Mouse (Mus musculus): ENCODE results near the gene Slc45a1. TPM values are rescaled to one million over a fixed set of nuclear protein-coding genes. Genes with fewer than 3 reads are reported as not detected.

The Slc45a1 gene
- polyA plus RNA-seq (2015; fragmentation: Nextera tagmentation; extraction: Ambion mirVana): 10.5 and 11.4 TPM in 2 replicates

DNA sequence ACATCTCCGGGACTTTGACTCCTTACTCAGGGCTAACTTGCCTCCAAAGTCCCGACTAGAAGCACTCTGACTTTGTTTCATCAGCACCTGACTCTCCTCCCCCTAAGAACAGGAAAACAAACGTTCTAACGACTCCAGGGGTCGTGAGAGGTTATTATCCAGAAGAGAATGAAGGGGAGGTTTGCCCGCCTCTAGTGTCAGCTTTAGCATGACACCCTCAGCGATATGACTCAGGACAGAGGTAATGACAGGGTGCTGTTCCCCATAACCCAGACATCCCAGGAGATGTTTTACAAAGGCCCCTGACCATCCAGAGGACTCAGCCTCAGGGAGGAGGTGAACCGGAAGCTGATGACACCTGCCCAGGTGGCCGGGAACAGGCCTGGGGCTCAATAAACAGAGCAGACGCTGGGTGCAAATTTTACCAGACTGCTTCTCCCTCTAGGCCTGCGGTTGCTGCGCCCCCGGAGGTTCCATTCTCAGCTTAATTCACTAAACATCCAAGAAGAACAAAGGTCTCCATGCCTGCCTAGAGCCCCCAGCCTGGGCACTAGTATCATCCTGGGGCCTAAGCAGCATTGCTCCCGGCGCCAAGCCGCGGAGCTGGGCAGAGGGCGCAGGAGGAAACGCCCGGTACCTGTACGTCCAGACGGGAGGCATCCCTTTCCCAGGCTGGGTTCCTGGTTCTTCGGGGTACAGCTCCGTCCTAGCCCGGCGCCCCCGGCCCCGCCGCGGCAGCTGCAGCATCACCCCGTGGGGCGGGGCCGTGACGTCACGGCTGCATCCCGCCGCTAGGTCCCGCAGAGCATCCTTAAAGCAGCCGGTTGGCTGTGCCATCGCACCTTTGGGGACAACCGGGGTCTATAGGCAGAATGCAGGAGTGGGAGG is at the start of gene Slc45a1:
TSS of gene Slc45a1 (minus strand) at position 785 of the 888 bp plus-strand sequence.
- H3K4me1 ChIP-seq: peaks cover 10% of the 10 kb centered on the region
- H3K4me2 ChIP-seq: peak within 1 kb of the TSS; percentile 79
- 0 out of 2 replicates have a peak within 1 kb of the TSS, but pooled peaks have one; percentile 10 for H3K27ac ChIP-seq
- ATAC-seq: peak; percentile 85
- H3K9ac ChIP-seq: peak within 1 kb of the TSS; percentile 75
- H3K9me3 ChIP-seq (replicated peaks): no peaks in the 10 kb centered on the region
- whole genome bisulfite sequencing: 5% methylated on average over 41 of the region's 41 CpGs
- no peaks in the 10 kb centered on the region for H3K36me3 ChIP-seq (ENCODE audit: poor library complexity, severe bottlenecking)
- peaks cover 26% of the 10 kb centered on the region for H3K27me3 ChIP-seq
- peak within 1 kb of the TSS; percentile 56 for H3K4me3 ChIP-seq

DNA sequence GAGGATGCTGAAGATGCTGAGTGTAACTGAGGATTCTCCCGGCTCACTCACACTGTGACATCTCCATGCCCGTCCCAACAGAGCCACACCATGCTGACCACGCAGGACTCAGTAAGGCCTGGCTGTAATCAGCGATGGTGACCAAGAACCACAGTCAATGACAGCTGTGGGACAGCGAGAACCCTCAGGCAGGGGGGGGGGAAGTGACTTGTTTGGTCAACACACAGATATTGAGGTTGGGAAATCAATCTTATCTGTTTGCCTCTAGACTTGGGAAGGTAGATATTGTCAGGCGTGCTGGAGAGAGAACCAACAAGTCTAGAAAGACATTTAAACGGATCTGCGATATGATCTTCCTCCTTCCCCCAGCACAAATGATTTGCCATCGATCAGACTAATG is 48.9 kb upstream of the Slc45a1 start:
- H3K4me3 ChIP-seq: no peak overlapping the region
- no peak overlapping the region for H3K9ac ChIP-seq
- no peaks in the 10 kb centered on the region for H3K27me3 ChIP-seq
- H3K4me1 ChIP-seq: no peaks in the 10 kb centered on the region
- ATAC-seq: no peak
- H3K4me2 ChIP-seq: no peak overlapping the region
- 95% methylated on average over 9 of the region's 9 CpGs for WGBS
- H3K27ac ChIP-seq: no peak overlapping the region
- H3K36me3 ChIP-seq (ENCODE audit: poor library complexity, severe bottlenecking): no peaks in the 10 kb centered on the region
- H3K9me3 ChIP-seq (replicated peaks): no peaks in the 10 kb centered on the region

DNA sequence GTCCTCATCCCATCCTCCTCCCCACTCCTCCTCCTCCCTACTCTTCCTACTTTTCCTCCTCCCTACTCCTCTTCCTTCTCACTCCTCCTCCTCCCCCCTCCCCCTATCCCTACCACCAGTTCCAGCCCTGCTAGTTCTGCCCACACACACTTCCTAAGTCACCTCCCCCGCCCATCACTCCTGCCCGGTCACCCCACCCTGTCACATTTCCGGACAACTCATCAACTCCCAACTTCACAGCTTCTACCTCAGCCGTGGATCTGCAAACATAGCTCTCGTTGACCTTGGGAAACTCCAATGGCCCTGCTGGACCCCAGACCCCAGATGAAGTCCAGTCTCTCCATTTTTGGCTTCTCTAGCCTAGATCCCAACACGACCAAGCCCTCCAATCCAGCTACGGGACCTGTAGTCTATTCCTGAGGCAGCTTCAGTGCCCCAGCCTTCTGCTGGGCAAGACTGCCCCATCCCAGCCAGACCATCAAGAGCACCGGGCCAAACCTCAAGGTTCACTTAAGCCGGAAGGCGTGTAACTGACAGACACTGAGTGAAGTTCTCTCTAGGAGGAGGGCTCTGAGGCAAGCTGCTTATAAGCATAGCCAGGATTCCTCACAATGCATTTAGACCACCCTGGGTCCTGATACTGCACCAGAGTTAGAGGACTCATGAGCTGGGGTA is 42.6 kb upstream of the Slc45a1 start:
- ATAC-seq: no peak
- no peaks in the 10 kb centered on the region for H3K36me3 ChIP-seq (ENCODE audit: poor library complexity, severe bottlenecking)
- no peak overlapping the region for H3K4me2 ChIP-seq
- H3K4me3 ChIP-seq: no peak overlapping the region
- H3K27me3 ChIP-seq: no peaks in the 10 kb centered on the region
- WGBS: 90% methylated on average over 10 of the region's 10 CpGs
- no peaks in the 10 kb centered on the region for H3K4me1 ChIP-seq
- H3K9ac ChIP-seq: no peak overlapping the region
- H3K9me3 ChIP-seq (replicated peaks): no peaks in the 10 kb centered on the region
- no peak overlapping the region for H3K27ac ChIP-seq

DNA sequence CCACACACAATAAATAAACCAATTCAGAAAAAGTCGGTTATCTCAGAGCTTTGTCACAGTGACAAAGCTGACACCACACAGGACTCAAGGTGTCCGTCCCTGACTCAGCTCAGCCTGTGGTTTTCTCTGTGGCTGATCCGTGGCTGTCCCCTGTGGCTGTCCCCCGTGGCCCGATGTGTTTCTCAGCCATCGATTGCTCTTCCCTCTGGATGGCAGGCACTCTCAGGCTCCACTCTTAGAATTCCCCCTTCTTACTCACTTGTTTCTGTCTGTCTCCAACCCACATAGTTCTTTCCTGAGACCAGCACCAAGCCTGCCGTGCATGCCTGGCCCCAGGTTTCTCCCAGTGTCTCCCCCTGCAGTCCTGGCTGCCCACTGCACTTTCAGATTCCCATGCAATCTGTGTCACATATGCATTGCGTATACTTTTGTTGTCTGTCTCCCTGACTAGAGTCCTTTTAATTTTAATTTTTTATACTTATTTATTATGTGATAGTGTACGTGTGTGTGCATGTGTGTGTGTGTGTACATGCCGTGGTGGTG is 41.0 kb upstream of the Slc45a1 start:
- no peak overlapping the region for H3K4me2 ChIP-seq
- ATAC-seq: no peak
- WGBS: 72% methylated on average over 10 of the region's 10 CpGs
- no peak overlapping the region for H3K4me3 ChIP-seq
- no peaks in the 10 kb centered on the region for H3K36me3 ChIP-seq (ENCODE audit: poor library complexity, severe bottlenecking)
- H3K9ac ChIP-seq: no peak overlapping the region
- H3K9me3 ChIP-seq (replicated peaks): no peaks in the 10 kb centered on the region
- H3K27ac ChIP-seq: no peak overlapping the region
- H3K4me1 ChIP-seq: no peaks in the 10 kb centered on the region
- H3K27me3 ChIP-seq: no peaks in the 10 kb centered on the region

DNA sequence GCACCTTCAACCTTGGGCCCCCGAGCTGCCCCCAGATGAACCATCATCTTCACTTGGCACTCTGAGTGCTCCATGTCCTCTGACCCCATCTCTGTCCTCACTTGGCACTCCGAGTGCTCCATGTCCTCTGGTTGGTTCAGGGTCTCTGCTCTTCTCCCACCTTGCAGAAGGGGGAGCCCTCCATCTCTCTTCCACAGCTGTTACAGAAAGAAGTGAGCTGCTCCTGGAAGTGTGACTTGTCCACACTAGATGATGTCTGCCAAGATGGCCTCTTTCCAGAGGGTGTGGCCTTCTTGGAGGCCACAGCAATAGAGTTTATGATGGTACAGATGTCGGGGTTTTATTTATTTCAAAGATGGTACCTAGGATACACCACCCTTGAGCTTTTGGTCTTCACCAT is 38.8 kb upstream of the Slc45a1 start:
- no peak overlapping the region for H3K4me2 ChIP-seq
- H3K4me3 ChIP-seq: no peak overlapping the region
- no peak for ATAC-seq
- H3K9me3 ChIP-seq (replicated peaks): no peaks in the 10 kb centered on the region
- H3K36me3 ChIP-seq (ENCODE audit: poor library complexity, severe bottlenecking): no peaks in the 10 kb centered on the region
- H3K27ac ChIP-seq: no peak overlapping the region
- peaks cover 6% of the 10 kb centered on the region; the same call in 1 of the 2 replicates for H3K4me1 ChIP-seq
- WGBS: 78% methylated on average over 3 of the region's 3 CpGs
- H3K9ac ChIP-seq: no peak overlapping the region
- no peaks in the 10 kb centered on the region for H3K27me3 ChIP-seq

DNA sequence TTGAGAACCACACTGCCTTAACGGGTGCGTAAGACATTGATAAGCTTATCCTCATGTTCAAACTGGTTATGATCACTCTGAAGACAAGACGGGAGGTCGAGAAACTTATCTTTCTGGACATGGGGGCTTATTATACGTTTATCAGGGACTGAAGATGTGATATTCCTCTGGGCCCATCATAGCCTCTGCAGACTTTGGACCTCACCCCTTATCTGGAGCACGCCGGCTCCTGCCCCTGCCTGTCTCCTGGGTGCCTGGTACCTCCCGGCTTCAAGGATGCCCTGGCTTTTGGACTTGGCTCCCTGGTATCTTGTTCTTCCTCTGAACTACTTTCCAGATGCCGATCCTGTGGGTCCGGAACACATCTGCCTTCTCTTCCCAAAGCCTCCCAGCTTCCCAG is 37.6 kb upstream of the Slc45a1 start:
- Histone ChIP-seq H3K9me3 (replicated peaks) (no peaks in the 10 kb centered on the region), H3K4me3 (no peak overlapping the region), H3K4me1 (peaks cover 6% of the 10 kb centered on the region; the same call in 1 of the 2 replicates), H3K27me3 (no peaks in the 10 kb centered on the region), H3K36me3 (ENCODE audit: poor library complexity, severe bottlenecking) (no peaks in the 10 kb centered on the region), H3K4me2 (no peak overlapping the region), H3K27ac (no peak overlapping the region), H3K9ac (no peak overlapping the region)
- ATAC-seq: no peak
- 93% methylated on average over 10 of the region's 10 CpGs for WGBS

DNA sequence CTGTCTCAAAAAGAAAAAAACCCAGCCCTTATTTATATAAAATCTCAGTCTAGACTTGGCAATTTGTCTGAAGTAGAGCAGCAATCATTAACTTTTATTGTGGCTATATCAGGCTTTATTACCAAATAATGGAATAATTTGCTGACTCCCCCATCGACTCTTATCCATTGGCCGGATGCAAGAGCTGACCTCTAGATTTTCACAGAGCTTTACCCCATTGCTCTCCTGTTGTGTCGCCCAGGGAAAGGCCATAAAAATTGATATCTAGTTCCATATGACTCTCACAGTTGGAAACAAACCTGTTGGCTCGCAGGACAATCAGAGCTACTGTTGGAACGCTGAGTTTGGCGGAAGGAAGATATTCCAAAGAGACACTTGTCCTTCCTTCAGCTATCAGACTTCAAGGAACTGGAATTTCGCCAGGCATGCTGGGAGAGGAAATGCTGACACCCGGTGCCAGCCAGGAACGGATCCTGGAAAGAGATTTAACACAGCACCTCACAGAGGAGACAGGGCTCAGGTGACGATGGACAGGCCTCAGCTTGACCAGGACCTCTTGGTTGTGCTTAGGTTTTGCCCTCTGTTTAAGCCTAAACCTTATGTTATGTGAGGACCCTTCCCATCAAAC is 35.3 kb upstream of the Slc45a1 start:
- Histone ChIP-seq H3K27ac (no peak overlapping the region), H3K9ac (no peak overlapping the region), H3K4me3 (no peak overlapping the region), H3K9me3 (replicated peaks) (no peaks in the 10 kb centered on the region), H3K4me1 (peaks cover 6% of the 10 kb centered on the region; the same call in 1 of the 2 replicates), H3K27me3 (no peaks in the 10 kb centered on the region), H3K36me3 (ENCODE audit: poor library complexity, severe bottlenecking) (no peaks in the 10 kb centered on the region), H3K4me2 (no peak overlapping the region)
- ATAC-seq: no peak
- WGBS: 81% methylated on average over 10 of the region's 10 CpGs

DNA sequence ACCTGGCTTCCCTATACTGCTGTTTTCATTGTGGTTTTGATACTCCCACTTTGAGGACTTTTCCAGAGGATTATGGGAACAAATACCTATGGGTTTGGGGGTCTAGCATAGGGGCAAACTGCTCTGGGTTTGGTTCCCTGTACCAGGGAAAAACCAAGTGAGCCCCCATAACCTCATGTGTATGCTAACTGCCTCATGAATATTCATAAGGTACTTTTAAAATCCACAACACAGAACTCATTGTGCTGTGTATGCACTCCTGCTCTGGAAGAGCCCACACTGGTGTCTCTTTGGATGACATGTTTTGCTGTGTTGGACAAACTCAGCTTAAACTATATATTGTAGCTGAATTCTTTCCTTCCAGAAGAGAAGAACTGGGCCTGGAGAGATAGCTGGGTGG is 34.6 kb upstream of the Slc45a1 start:
- ATAC-seq: no peak
- Histone ChIP-seq H3K27ac (no peak overlapping the region), H3K4me2 (no peak overlapping the region), H3K27me3 (no peaks in the 10 kb centered on the region), H3K36me3 (ENCODE audit: poor library complexity, severe bottlenecking) (no peaks in the 10 kb centered on the region), H3K9me3 (replicated peaks) (no peaks in the 10 kb centered on the region), H3K9ac (no peak overlapping the region), H3K4me1 (peaks cover 6% of the 10 kb centered on the region; the same call in 1 of the 2 replicates), H3K4me3 (no peak overlapping the region)

DNA sequence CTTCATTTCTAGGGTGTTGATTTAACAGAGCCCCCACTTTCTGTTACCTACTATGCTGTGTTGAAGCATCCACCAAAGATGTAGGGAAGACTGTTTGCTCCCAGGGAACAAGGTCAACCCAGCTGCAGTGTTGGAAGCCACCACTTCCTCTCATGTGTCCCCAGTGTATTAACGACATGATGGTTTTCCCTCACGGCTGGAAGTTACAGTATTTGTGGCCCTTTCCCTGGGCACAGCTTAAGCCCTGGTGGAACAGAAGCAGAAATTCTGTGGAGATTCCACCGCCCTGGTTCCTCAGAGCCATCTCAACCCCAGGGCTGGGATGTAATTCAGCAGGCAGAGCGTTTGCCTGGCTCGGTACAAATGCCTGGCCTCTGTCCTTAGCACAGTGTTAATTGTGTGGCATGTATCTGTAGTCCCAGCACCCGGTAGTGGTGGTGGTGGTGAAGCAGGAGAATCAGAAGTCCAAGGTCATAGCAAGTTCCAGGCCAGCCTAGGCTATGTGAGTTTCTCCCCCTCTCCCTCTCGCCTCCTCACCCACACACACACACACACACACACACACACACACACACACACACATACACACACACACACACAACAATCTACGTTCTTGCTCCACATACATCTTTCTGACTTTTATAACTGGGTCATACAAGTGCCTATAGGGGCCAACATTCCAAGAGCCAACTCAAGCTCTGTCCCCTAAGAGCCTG is 34.0 kb upstream of the Slc45a1 start:
- no peak overlapping the region for H3K4me3 ChIP-seq
- no peak overlapping the region for H3K4me2 ChIP-seq
- 65% methylated on average over 8 of the region's 8 CpGs for WGBS
- no peaks in the 10 kb centered on the region for H3K27me3 ChIP-seq
- H3K27ac ChIP-seq: no peak overlapping the region
- H3K36me3 ChIP-seq (ENCODE audit: poor library complexity, severe bottlenecking): no peaks in the 10 kb centered on the region
- no peak overlapping the region for H3K9ac ChIP-seq
- ATAC-seq: no peak
- 0 out of 2 replicates have a peak, but pooled peaks cover 1% of the 10 kb centered on the region for H3K9me3 ChIP-seq (replicated peaks)
- peaks cover 6% of the 10 kb centered on the region; the same call in 1 of the 2 replicates for H3K4me1 ChIP-seq

DNA sequence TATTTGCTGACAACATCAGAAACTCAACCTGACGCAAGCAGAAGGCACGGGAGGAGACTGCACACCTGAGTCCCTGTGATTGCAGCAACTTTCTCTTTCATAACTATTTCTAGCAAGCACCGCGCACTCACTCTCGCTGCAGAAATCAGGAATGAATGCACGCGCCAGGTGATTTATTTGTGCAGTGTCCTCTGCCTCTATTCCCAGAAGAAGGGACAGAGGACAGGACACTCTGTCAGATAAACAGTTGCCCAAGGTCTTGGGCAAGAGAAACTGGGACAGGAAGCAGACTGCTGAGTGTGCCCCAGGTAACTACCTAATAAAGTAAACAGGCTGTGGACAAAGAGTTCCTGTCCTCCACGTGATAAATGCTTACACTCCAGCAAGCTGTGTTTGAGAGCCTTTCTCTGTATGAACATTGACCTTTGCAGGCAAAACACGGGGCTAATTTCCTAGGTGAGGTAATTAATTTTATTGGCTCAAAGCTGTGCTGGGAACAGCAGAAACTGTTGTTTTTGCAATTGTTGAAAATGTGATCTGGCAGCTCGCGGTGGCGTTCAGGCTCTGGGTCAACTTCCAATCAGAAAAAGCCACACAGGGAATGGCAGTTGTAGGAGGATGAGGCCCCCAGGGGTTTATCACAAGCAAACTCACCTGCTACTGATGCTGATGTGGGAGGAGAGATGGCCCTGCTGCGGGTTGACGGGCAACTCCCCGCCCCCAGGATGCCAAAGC is 33.2 kb upstream of the Slc45a1 start:
- H3K4me2 ChIP-seq: no peak overlapping the region
- no peaks in the 10 kb centered on the region for H3K27me3 ChIP-seq
- WGBS: 62% methylated on average over 15 of the region's 15 CpGs
- peaks cover 6% of the 10 kb centered on the region; the same call in 1 of the 2 replicates for H3K4me1 ChIP-seq
- no peaks in the 10 kb centered on the region for H3K36me3 ChIP-seq (ENCODE audit: poor library complexity, severe bottlenecking)
- no peak overlapping the region for H3K27ac ChIP-seq
- no peak overlapping the region for H3K9ac ChIP-seq
- no peak overlapping the region for H3K4me3 ChIP-seq
- peaks cover 4% of the 10 kb centered on the region; the same call in 1 of the 2 replicates for H3K9me3 ChIP-seq (replicated peaks)
- ATAC-seq: no peak

DNA sequence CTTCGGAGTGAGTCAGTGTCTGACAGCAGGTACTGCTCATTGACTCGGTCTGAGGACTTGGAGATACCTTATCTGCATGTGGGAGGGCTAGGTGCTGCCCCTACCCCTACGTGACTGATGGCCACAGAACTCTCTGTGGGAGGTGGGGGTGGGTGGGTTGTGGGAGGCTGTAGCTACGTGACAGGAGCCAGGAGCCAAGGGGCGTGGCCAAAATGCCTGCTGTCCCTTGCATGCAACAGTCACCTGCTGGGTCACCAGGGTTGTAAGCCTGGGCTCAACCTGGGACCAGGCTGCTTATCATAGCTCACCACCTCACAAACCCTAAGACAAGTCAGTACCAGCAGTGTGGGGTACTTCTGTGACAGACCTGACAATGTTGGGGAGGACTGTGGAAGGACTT is 28.4 kb upstream of the Slc45a1 start:
- Histone ChIP-seq H3K4me1 (0 out of 2 replicates have a peak, but pooled peaks cover 8% of the 10 kb centered on the region), H3K9me3 (replicated peaks) (peaks cover 8% of the 10 kb centered on the region; the same call in 1 of the 2 replicates), H3K27me3 (no peaks in the 10 kb centered on the region), H3K9ac (no peak overlapping the region), H3K27ac (no peak overlapping the region), H3K4me3 (no peak overlapping the region), H3K36me3 (ENCODE audit: poor library complexity, severe bottlenecking) (no peaks in the 10 kb centered on the region), H3K4me2 (no peak overlapping the region)
- WGBS: 87% methylated on average over 5 of the region's 5 CpGs
- ATAC-seq: no peak

Measured in forebrain, embryonic 13.5 days (tissue).